Mouse (Mus musculus) kidney, adult 2 months (tissue): ENCODE data around the gene Elp5.

Experiments
- CTCF ChIP-seq: fragments of 200-500 bp; conservative IDR thresholded peaks from 2 replicates; pipeline ENCODE4 v1.5.1; 2011; ENCODE audit warnings: low read depth, mild to moderate bottlenecking, control low read depth, low read length, moderate library complexity, mixed read lengths; ENCODE audit not compliant: insufficient read depth, insufficient read length
- POLR2A ChIP-seq: fragments of 200-500 bp; IDR thresholded peaks from one replicate; pipeline ENCODE4 v1.6.1; 2011; ENCODE audit warnings: low read depth, low read length, control low read depth

- TF ChIP-seq POLR2A (no peak), CTCF (no peak)
Observed at GRCm38 (mm10) chr11:70013408-70013807, 31.1 kb upstream of the Elp5 start.
